Mouse (Mus musculus): ENCODE results near the gene Lrfn1. TPM values are rescaled to one million over a fixed set of nuclear protein-coding genes. Genes with fewer than 3 reads are reported as not detected.

Gene Lrfn1
- polyA plus RNA-seq (2014; fragmentation: Nextera tagmentation; extraction: Ambion mirVana) = 18.8 and 23.4 TPM in 2 replicates

- peak within 1 kb of the TSS; percentile 88 for H3K9ac ChIP-seq (replicated peaks; ENCODE audit: low read depth, low read length)
- H3K27me3 ChIP-seq (ENCODE audit: control insufficient read depth, insufficient read depth, low read length) = no peaks in the 10 kb centered on the region
- H3K9me3 ChIP-seq (ENCODE audit: control insufficient read depth, low read length) = no peaks in the 10 kb centered on the region
- H3K4me2 ChIP-seq (ENCODE audit: low read depth, low read length) = peak within 1 kb of the TSS; percentile 62
- H3K4me3 ChIP-seq (ENCODE audit: low read depth, low read length) = peak within 1 kb of the TSS; percentile 82
- ATAC-seq (ENCODE audit: low read depth) = peak; percentile 79
- WGBS = 1% methylated on average over 31 of the region's 97 CpGs
- peaks cover 2% of the 10 kb centered on the region; the same call in 1 of the 2 replicates for H3K36me3 ChIP-seq (ENCODE audit: control insufficient read depth, insufficient read depth, low read length)
- peaks cover 8% of the 10 kb centered on the region; the same call in 1 of the 2 replicates for H3K4me1 ChIP-seq (ENCODE audit: control insufficient read depth, insufficient read depth, low read length)
- peak within 1 kb of the TSS; percentile 72 for H3K27ac ChIP-seq (ENCODE audit: low read depth, low read length)
These were observed at the start of gene Lrfn1 for GRCm38 (mm10) chr7:28451531-28452360. Lrfn1 (plus strand) TSS chr7:28451980.

GRCm38 (mm10) chr7:28410841-28411475 lies 40.8 kb upstream of the Lrfn1 start:
- H3K27ac ChIP-seq (ENCODE audit: low read depth, low read length) = no peak overlapping the region
- no peaks in the 10 kb centered on the region for H3K27me3 ChIP-seq (ENCODE audit: control insufficient read depth, insufficient read depth, low read length)
- no peak overlapping the region for H3K9ac ChIP-seq (replicated peaks; ENCODE audit: low read depth, low read length)
- no peak overlapping the region for H3K4me3 ChIP-seq (ENCODE audit: low read depth, low read length)
- no peaks in the 10 kb centered on the region for H3K4me1 ChIP-seq (ENCODE audit: control insufficient read depth, insufficient read depth, low read length)
- WGBS = 91% methylated on average over 3 of the region's 3 CpGs
- no peak for ATAC-seq (ENCODE audit: low read depth)
- H3K9me3 ChIP-seq (ENCODE audit: control insufficient read depth, low read length) = no peaks in the 10 kb centered on the region
- H3K4me2 ChIP-seq (ENCODE audit: low read depth, low read length) = no peak overlapping the region
- peaks cover 45% of the 10 kb centered on the region for H3K36me3 ChIP-seq (ENCODE audit: control insufficient read depth, insufficient read depth, low read length)

- Histone ChIP-seq H3K4me3 (ENCODE audit: low read depth, low read length) (no peak overlapping the region), H3K9ac (replicated peaks; ENCODE audit: low read depth, low read length) (no peak overlapping the region), H3K9me3 (ENCODE audit: control insufficient read depth, low read length) (no peaks in the 10 kb centered on the region), H3K27ac (ENCODE audit: low read depth, low read length) (no peak overlapping the region), H3K4me2 (ENCODE audit: low read depth, low read length) (no peak overlapping the region), H3K27me3 (ENCODE audit: control insufficient read depth, insufficient read depth, low read length) (no peaks in the 10 kb centered on the region), H3K4me1 (ENCODE audit: control insufficient read depth, insufficient read depth, low read length) (no peaks in the 10 kb centered on the region), H3K36me3 (ENCODE audit: control insufficient read depth, insufficient read depth, low read length) (peaks cover 49% of the 10 kb centered on the region)
- WGBS = 95% methylated on average over 4 of the region's 4 CpGs
- ATAC-seq (ENCODE audit: low read depth) = no peak
These were observed 39.0 kb upstream of the Lrfn1 start for GRCm38 (mm10) chr7:28412826-28413225.

GRCm38 (mm10) chr7:28417368-28417767 lies 34.4 kb upstream of the Lrfn1 start:
- Histone ChIP-seq H3K27me3 (ENCODE audit: control insufficient read depth, insufficient read depth, low read length) (no peaks in the 10 kb centered on the region), H3K36me3 (ENCODE audit: control insufficient read depth, insufficient read depth, low read length) (peaks cover 47% of the 10 kb centered on the region; the same call in 1 of the 2 replicates), H3K4me2 (ENCODE audit: low read depth, low read length) (no peak overlapping the region), H3K9me3 (ENCODE audit: control insufficient read depth, low read length) (no peaks in the 10 kb centered on the region), H3K9ac (replicated peaks; ENCODE audit: low read depth, low read length) (no peak overlapping the region), H3K27ac (ENCODE audit: low read depth, low read length) (no peak overlapping the region), H3K4me3 (ENCODE audit: low read depth, low read length) (no peak overlapping the region), H3K4me1 (ENCODE audit: control insufficient read depth, insufficient read depth, low read length) (no peaks in the 10 kb centered on the region)
- ATAC-seq (ENCODE audit: low read depth) = no peak

GRCm38 (mm10) chr7:28418096-28418670 lies 33.6 kb upstream of the Lrfn1 start:
- no peaks in the 10 kb centered on the region for H3K4me1 ChIP-seq (ENCODE audit: control insufficient read depth, insufficient read depth, low read length)
- no peak overlapping the region for H3K4me2 ChIP-seq (ENCODE audit: low read depth, low read length)
- H3K9me3 ChIP-seq (ENCODE audit: control insufficient read depth, low read length) = no peaks in the 10 kb centered on the region
- H3K27me3 ChIP-seq (ENCODE audit: control insufficient read depth, insufficient read depth, low read length) = no peaks in the 10 kb centered on the region
- no peak overlapping the region for H3K27ac ChIP-seq (ENCODE audit: low read depth, low read length)
- no peak overlapping the region for H3K4me3 ChIP-seq (ENCODE audit: low read depth, low read length)
- H3K36me3 ChIP-seq (ENCODE audit: control insufficient read depth, insufficient read depth, low read length) = peaks cover 48% of the 10 kb centered on the region; the same call in 1 of the 2 replicates
- ATAC-seq (ENCODE audit: low read depth) = no peak; the same call in 1 of the 2 replicates
- WGBS = 69% methylated on average over 8 of the region's 8 CpGs
- H3K9ac ChIP-seq (replicated peaks; ENCODE audit: low read depth, low read length) = no peak overlapping the region

GRCm38 (mm10) chr7:28419416-28419815 lies 32.4 kb upstream of the Lrfn1 start:
- no peak overlapping the region for H3K4me2 ChIP-seq (ENCODE audit: low read depth, low read length)
- H3K27me3 ChIP-seq (ENCODE audit: control insufficient read depth, insufficient read depth, low read length) = no peaks in the 10 kb centered on the region
- no peaks in the 10 kb centered on the region for H3K9me3 ChIP-seq (ENCODE audit: control insufficient read depth, low read length)
- peaks cover 42% of the 10 kb centered on the region; the same call in 1 of the 2 replicates for H3K36me3 ChIP-seq (ENCODE audit: control insufficient read depth, insufficient read depth, low read length)
- H3K9ac ChIP-seq (replicated peaks; ENCODE audit: low read depth, low read length) = no peak overlapping the region
- WGBS = 100% methylated on average over 2 of the region's 2 CpGs
- no peak overlapping the region for H3K4me3 ChIP-seq (ENCODE audit: low read depth, low read length)
- no peak for ATAC-seq (ENCODE audit: low read depth)
- H3K27ac ChIP-seq (ENCODE audit: low read depth, low read length) = no peak overlapping the region
- no peaks in the 10 kb centered on the region for H3K4me1 ChIP-seq (ENCODE audit: control insufficient read depth, insufficient read depth, low read length)

GRCm38 (mm10) chr7:28423018-28423417 lies 28.8 kb upstream of the Lrfn1 start:
- Histone ChIP-seq H3K4me1 (ENCODE audit: control insufficient read depth, insufficient read depth, low read length) (no peaks in the 10 kb centered on the region), H3K27me3 (ENCODE audit: control insufficient read depth, insufficient read depth, low read length) (no peaks in the 10 kb centered on the region), H3K9ac (replicated peaks; ENCODE audit: low read depth, low read length) (no peak overlapping the region), H3K4me2 (ENCODE audit: low read depth, low read length) (no peak overlapping the region), H3K4me3 (ENCODE audit: low read depth, low read length) (no peak overlapping the region), H3K27ac (ENCODE audit: low read depth, low read length) (no peak overlapping the region), H3K9me3 (ENCODE audit: control insufficient read depth, low read length) (no peaks in the 10 kb centered on the region), H3K36me3 (ENCODE audit: control insufficient read depth, insufficient read depth, low read length) (peaks cover 21% of the 10 kb centered on the region; the same call in 1 of the 2 replicates)
- ATAC-seq (ENCODE audit: low read depth) = no peak
- WGBS = 95% methylated on average over 1 of the region's 1 CpGs

GRCm38 (mm10) chr7:28427738-28428137 lies 24.0 kb upstream of the Lrfn1 start:
- Histone ChIP-seq H3K9ac (replicated peaks; ENCODE audit: low read depth, low read length) (no peak overlapping the region), H3K4me1 (ENCODE audit: control insufficient read depth, insufficient read depth, low read length) (peaks cover 6% of the 10 kb centered on the region), H3K9me3 (ENCODE audit: control insufficient read depth, low read length) (no peaks in the 10 kb centered on the region), H3K27me3 (ENCODE audit: control insufficient read depth, insufficient read depth, low read length) (no peaks in the 10 kb centered on the region), H3K4me3 (ENCODE audit: low read depth, low read length) (no peak overlapping the region), H3K36me3 (ENCODE audit: control insufficient read depth, insufficient read depth, low read length) (peaks cover 9% of the 10 kb centered on the region; the same call in 1 of the 2 replicates), H3K4me2 (ENCODE audit: low read depth, low read length) (no peak overlapping the region), H3K27ac (ENCODE audit: low read depth, low read length) (no peak overlapping the region)
- ATAC-seq (ENCODE audit: low read depth) = no peak

- no peak for ATAC-seq (ENCODE audit: low read depth)
- Histone ChIP-seq H3K9me3 (ENCODE audit: control insufficient read depth, low read length) (no peaks in the 10 kb centered on the region), H3K4me1 (ENCODE audit: control insufficient read depth, insufficient read depth, low read length) (peaks cover 19% of the 10 kb centered on the region), H3K4me2 (ENCODE audit: low read depth, low read length) (no peak overlapping the region), H3K27me3 (ENCODE audit: control insufficient read depth, insufficient read depth, low read length) (no peaks in the 10 kb centered on the region), H3K36me3 (ENCODE audit: control insufficient read depth, insufficient read depth, low read length) (no peaks in the 10 kb centered on the region), H3K4me3 (ENCODE audit: low read depth, low read length) (no peak overlapping the region), H3K27ac (ENCODE audit: low read depth, low read length) (no peak overlapping the region), H3K9ac (replicated peaks; ENCODE audit: low read depth, low read length) (no peak overlapping the region)
- WGBS = 83% methylated on average over 1 of the region's 1 CpGs
These were observed 21.3 kb upstream of the Lrfn1 start for GRCm38 (mm10) chr7:28430512-28430911.

Data from neural tube, embryonic 14.5 days (tissue).